Comparison of ENCODE assay signal across 15 mouse cellular contexts in genomic region chr2:4603361-4603945, GRCm38 (mm10). TPM values are rescaled to one million over a fixed set of nuclear protein-coding genes. Genes with fewer than 3 reads are reported as not detected.
DNase-seq lines count a peak whose midpoint lies in the region; ATAC-seq and TF ChIP-seq lines count a peak whose summit lies in the region.
"Had no signal": no experiment of that assay in that cellular context is flagged by ENCODE, and none has a peak within 500 bp of the region (broad histone marks: within the 10 kb centered on the region; RNA-seq: fewer than 3 reads in every experiment).

No protein-coding gene starts in this region.

- H3K9ac ChIP-seq in neural tube, embryonic 11.5 days (ENCODE audit: low read length), result no peak overlapping the region
- H3K9ac ChIP-seq: intestine, embryonic 15.5 days; neural tube, embryonic 12.5 days had no signal

- no peak overlapping the region for H3K4me2 ChIP-seq in neural tube, embryonic 11.5 days (ENCODE audit: low read depth)
- H3K4me2 ChIP-seq: heart, embryonic 11.5 days; intestine, embryonic 15.5 days; neural tube, embryonic 12.5 days had no signal

- 0 out of 2 replicates have a peak, but pooled peaks have one; percentile 38 for ATAC-seq in neural tube, embryonic 11.5 days (ENCODE audit: insufficient read depth, low FRiP score, low TSS enrichment)
- ATAC-seq: intestine, embryonic 15.5 days; Patski had no signal

- no peaks in the 10 kb centered on the region for H3K36me3 ChIP-seq in kidney, adult 2 months (ENCODE audit: control insufficient read depth, insufficient read depth, low read length)
- H3K36me3 ChIP-seq in neural tube, embryonic 11.5 days (ENCODE audit: control insufficient read depth, insufficient read depth, low read length), result peaks cover 28% of the 10 kb centered on the region

- TF ChIP-seq CTCF in gastrocnemius, adult 2 months (IDR thresholded peaks at IDR 0.05), result peak; percentile 5; the same call in 1 of the 2 replicates
- no peak for TF ChIP-seq CTCF in kidney, adult 2 months (conservative IDR thresholded peaks at IDR 0.05; ENCODE audit: insufficient read depth, insufficient read length, low read depth, low read length)

- no peaks in the 10 kb centered on the region for H3K9me3 ChIP-seq in neural tube, embryonic 11.5 days (ENCODE audit: control insufficient read depth, low read length)
- H3K9me3 ChIP-seq: intestine, embryonic 15.5 days; neural tube, embryonic 12.5 days had no signal

- intact Hi-C loops in gastrocnemius, adult 2 months (cut with DNase I), result loop anchor here (5.0 kb wide), 1 partner anchor 46 kb away; no protein-coding TSS in a partner anchor
- intact Hi-C loops in left cerebral cortex, postnatal 14 days (cut with DNase I), result no loop called here

- 88% methylated on average over 33 of the region's 33 CpGs for WGBS in kidney, adult 2 months
- WGBS in neural tube, embryonic 11.5 days, result 85% methylated on average over 33 of the region's 33 CpGs

- no peak overlapping the region for H3K4me3 ChIP-seq in gastrocnemius, adult 2 months
- H3K4me3 ChIP-seq in kidney, adult 2 months (ENCODE audit: insufficient read depth, low read depth, low read length), result no peak overlapping the region
- no peak overlapping the region for H3K4me3 ChIP-seq in neural tube, embryonic 11.5 days (ENCODE audit: low read depth, low read length)
- H3K4me3 ChIP-seq: intestine, embryonic 15.5 days; neural tube, embryonic 12.5 days had no signal

- DNase-seq in gastrocnemius, adult 2 months, result peak; percentile 43
- DNase-seq in gastrocnemius, postnatal 4 days (ENCODE audit: low spot score in 2 of 2), result no peak
- peak; percentile 27 for DNase-seq in kidney, adult 2 months
- DNase-seq in kidney, adult 9 months, result no peak
- no peak for DNase-seq in neural tube, embryonic 11.5 days (ENCODE audit: low spot score)
- no peak for DNase-seq in neural tube, embryonic 10.5 days (ENCODE audit: extremely low spot score, low spot score)
- DNase-seq in ovary, postnatal 10 days (ENCODE audit: low spot score), result no peak
- no peak for DNase-seq in left cerebral cortex, postnatal 14 days (ENCODE audit: low spot score in 2 of 2)
- DNase-seq: adrenal gland, adult 2 months; liver; thymus, postnatal 4 days had no signal

- no peak for TF ChIP-seq POLR2A in kidney, adult 2 months (IDR thresholded peaks at IDR 0.05; ENCODE audit: low read depth, low read length)

- no peaks in the 10 kb centered on the region for H3K4me1 ChIP-seq in kidney, adult 2 months (ENCODE audit: control insufficient read depth, insufficient read depth, low read length)
- no peaks in the 10 kb centered on the region for H3K4me1 ChIP-seq in neural tube, embryonic 11.5 days (ENCODE audit: control insufficient read depth, insufficient read depth, low read length)
- H3K4me1 ChIP-seq: intestine, embryonic 15.5 days; neural tube, embryonic 12.5 days had no signal

- no peak overlapping the region for H3K27ac ChIP-seq in gastrocnemius, adult 2 months
- H3K27ac ChIP-seq in kidney, adult 2 months (ENCODE audit: insufficient read depth, low read depth, low read length), result no peak overlapping the region
- H3K27ac ChIP-seq in neural tube, embryonic 11.5 days (ENCODE audit: low read depth, low read length), result no peak overlapping the region
- H3K27ac ChIP-seq: intestine, embryonic 15.5 days; neural tube, embryonic 12.5 days had no signal

- no peaks in the 10 kb centered on the region for H3K27me3 ChIP-seq in kidney, adult 2 months (replicated peaks; ENCODE audit: control insufficient read depth, insufficient read depth, low read length)
- H3K27me3 ChIP-seq in neural tube, embryonic 11.5 days (ENCODE audit: control insufficient read depth, insufficient read depth, low read length), result no peaks in the 10 kb centered on the region
- H3K27me3 ChIP-seq: intestine, embryonic 15.5 days; neural tube, embryonic 12.5 days; Patski had no signal

RNA-seq across cellular contexts. Expression of gene Prpf18, which starts 48.5 kb away (rescaled TPM):
- total RNA-seq in gastrocnemius, adult 2 months (2021), result 10 to 100 TPM; 42.4 to 42.5 TPM
- 10 to 100 TPM; 31.2 to 39.1 TPM for total RNA-seq in gastrocnemius, postnatal 4 days (2021)
- 10.5 and 12.2 TPM in 2 replicates for polyA plus RNA-seq in kidney, adult 2 months (2012; rRNA removed)
- 48.6 and 51.6 TPM in 2 replicates for polyA plus RNA-seq in neural tube, embryonic 11.5 days (2014; fragmentation: Nextera tagmentation; extraction: Ambion mirVana)
- total RNA-seq in left cerebral cortex, postnatal 14 days (2021), result 10 to 100 TPM; 44.5 to 48.3 TPM

Comparison
In these comparisons a context has a peak if more than half of its experiments do, and no peak if none do; other contexts are left out.
1. DNase-seq: peak in gastrocnemius, adult 2 months (single experiment) and kidney, adult 2 months (single experiment); none in gastrocnemius, postnatal 4 days (0 of 2), kidney, adult 9 months (single experiment), neural tube, embryonic 11.5 days (single experiment), neural tube, embryonic 10.5 days (single experiment), ovary, postnatal 10 days (single experiment) and left cerebral cortex, postnatal 14 days (0 of 2).